Mouse (Mus musculus): ENCODE results near the gene Dscaml1.

Dscaml1 gene

DNA sequence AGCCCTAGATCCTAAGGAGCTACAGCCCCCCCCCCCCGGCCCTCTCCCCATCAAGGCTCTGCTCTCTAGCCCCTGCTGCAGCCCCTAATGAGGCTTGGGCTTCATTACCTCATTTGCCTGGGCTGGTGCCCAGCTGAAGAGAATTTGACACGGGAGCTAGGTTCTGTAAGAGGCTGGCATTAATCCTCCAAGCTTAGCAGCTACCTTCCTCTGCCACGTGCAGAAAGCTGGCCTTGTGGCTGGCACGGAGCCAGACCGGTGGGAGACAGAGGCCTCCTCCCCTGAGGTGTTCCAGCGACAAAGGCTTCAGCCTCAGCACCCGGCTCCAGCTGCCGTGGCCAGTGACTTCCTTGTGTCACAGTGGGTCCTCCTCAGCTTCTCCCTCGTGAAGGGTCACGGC, 206.1 kb downstream of the Dscaml1 start:
- CTCF ChIA-PET = no interaction called here

GRCm38 (mm10) chr9:45633036-45633435, 206.6 kb downstream of the Dscaml1 start:
- CTCF ChIA-PET = no interaction called here

DNA sequence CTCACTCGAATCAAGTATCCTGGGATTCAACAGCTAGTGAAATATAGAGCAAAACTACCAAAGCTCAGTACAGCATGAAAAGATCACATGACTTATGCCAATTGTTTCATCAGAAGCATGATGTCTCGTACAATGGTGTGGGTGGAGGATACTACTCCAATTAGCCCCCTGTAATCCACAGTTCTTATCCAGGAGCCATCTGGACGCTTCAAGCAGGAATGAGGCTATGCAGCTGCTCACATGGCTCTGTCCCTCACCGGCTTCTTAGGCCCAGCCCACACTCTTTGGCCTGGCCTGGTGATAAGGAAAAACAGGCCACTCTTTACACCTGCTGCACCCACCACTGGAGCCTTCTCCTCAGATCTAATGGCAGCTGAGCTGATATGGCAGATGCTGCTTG, 208.6 kb downstream of the Dscaml1 start:
- CTCF ChIA-PET = no interaction called here

DNA sequence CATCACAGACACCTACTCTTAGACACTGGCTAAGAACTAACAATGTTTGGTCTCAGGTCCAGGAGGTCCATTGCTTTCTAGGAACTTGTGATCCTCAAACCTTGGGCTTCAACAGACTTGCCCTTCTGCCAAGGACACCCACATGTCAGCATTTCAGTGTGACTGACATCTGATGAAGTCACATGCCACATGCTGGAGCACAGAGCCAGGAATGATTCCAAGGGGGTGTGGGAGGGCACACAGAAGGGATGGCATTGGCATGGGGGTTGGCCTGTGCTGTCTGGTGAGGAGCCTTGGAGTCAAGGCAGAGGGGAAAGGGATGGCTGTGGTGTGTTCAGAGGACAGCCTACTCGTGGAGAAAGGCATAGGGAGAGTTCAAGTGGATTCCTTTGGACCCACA, 210.9 kb downstream of the Dscaml1 start:
- CTCF ChIA-PET = no interaction called here

DNA sequence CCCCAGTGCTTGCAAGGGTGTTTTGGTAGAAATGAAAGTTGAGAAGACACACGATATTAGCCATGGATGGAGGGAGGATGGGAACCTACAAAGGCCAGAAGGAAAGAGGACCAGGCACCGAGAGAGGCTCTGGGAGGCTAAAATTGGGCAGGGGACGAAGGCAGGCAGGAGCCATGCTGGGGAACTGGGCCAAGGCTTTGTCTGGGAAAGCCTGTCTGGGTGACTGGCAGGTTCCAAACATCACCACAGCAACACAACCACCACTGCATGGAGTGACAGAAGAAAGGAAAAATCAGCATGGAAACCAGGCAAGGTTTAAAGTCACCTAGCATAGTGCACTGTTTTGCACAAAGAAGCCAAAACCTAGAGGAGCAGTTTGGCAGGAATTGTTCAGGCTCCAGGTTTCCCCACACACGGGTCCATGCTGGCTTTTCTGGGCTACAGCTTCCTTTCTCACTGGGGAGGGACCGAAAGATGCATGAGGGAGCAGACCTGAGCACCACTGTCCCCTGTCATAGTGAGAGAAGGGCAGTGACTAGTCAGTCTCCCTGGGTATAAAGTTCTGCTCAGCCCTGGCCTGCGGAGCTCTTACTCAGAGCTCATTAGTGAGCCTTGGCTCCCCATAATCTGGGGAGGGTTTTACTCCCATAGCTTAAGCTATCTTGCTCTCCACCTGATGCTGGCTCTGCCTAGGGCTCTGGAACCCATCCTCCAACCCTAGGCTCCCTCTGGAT, 211.9 kb downstream of the Dscaml1 start:
- CTCF ChIA-PET = no interaction called here

GRCm38 (mm10) chr9:45644833-45645388, 218.5 kb downstream of the Dscaml1 start:
- CTCF ChIA-PET = no interaction called here

GRCm38 (mm10) chr9:45645526-45645925, 219.1 kb downstream of the Dscaml1 start:
- CTCF ChIA-PET = no interaction called here

DNA sequence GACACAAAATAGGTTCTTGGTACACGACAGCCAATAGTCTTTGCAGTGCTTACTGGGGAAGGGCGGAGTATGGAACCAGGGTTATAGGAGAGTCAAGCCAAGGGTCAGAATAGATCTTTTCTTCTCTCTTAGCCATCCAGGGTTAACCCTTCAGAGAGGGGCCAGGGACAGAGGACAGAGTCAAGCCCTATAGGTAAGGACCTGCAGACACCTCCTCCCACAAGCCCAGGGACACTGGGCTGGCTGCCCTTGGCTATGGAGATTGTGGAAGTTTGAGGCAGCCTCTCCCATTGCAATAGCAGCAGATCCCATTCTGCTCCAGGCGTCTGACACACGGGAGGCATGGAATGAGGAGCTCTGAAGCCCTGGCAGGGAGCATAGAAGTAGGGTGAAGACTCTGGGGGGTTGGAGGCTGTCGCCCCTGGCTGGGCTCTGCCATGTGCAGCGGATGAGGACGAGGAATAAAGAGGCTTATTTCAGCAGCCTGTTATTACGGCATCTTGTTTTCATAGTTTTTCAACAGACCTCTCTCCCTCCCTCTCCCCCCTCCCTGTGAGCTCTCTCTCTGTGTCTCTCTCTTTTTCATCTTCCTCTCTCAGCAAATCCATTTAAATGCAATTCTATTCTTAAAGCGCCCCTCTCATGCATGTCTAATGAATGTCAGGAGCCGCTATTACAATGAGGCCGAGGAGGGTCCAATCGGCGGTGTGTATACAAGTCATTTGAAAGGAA, 224.8 kb downstream of the Dscaml1 start:
- CTCF ChIA-PET = interaction anchor here (0.5 kb wide), 1 partner anchor 1604 kb away, joined by 3 read pairs; no protein-coding TSS in a partner anchor

DNA sequence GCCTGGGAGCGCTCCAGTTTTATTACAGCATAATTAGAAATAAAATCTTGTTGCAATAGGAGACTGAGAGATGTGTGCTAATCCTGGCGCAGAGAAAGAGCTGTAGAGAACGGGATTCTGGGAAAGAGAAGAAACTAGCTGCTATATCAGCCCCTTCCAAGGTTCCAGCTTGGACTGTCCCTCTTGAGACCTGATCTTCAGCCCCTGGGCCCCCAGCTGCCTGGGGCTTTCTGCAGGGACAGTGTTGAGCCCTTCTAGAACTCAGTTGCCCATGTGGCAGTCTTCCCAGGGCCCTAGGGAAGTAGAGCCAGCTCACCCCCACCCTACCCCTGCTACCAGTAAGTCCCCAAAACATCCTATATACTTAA, 225.4 kb downstream of the Dscaml1 start:
- CTCF ChIA-PET = interaction anchor here (0.5 kb wide), 1 partner anchor 1604 kb away, joined by 3 read pairs; no protein-coding TSS in a partner anchor

DNA sequence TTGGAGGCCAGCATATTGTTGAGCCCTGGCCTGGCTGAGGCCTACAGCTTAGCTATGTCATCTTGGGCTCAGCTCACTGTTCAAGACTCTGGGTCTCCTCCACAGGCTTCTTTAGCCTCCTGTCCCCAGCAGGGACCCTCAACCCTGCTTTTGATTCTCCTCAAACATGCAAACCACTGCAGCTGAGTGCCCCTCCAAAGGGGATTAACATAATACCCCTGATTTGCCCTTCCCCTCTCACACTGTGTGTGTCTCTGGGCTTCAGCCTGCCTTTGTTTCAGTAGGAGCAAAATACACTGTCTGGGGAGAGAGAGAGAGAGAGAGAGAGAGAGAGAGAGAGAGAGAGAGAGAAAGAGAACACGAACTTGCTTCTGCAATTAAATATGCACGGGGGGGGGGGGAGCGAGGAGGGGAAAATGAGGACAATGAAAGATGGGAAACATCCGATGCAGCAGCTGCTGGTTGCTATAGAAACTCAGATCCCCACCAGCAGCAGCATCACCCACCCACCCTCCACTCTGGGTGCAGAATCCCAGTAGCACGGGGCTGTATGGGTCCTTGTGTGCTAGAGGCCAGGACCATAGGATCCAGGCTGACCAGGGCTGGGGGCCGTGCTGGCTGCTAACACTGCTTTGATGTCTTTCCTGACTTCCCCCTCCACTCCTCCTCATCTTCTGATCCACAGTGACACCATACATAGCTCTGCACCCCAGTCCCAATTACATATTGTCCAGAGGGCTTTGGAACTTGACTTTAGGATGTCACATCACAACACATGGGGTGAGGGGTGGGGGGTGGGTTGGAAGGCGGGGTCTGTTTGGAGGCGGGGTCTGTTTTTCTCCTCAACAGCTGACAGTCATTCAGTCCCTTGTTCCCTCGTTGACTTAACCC, 231.0 kb downstream of the Dscaml1 start:
- CTCF ChIA-PET = no interaction called here

DNA sequence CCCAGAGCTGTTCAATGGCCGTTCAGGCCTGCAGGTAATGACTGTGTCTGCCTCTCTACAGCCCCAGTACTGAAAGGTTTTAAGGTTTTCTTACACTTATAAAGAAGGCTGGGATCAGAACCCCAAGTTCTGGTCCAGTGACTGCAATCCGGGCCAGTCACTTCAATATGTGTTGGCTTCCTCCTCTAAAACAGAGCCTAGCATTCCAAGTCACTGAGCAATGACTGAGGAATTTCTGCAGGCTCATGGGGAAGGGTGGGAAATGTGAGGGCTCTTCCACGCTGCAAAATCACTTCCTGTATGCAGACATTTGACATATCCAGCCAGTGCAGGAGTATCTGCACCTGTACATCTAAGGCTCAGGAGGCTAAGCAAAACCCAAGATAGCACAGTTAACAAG, 233.8 kb downstream of the Dscaml1 start:
- CTCF ChIA-PET = no interaction called here

DNA sequence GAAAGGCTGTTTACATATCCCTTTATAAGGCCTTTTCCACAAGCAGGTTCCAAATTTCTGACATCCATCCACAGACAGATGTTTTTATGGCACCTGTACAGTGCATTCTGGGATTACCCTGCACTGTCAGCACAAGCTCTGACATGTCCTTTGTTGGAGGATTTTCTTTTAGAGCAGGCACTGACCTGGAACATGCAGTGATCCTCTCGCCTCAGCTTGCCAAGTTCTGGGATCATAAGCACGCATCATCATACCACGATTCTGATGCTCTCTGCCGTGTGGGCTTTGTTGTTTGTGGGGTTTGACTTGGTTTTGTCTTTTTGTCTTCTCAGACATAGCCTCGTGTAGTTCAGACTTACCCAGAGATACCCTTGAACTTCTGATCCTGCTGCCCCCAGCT, 236.0 kb downstream of the Dscaml1 start:
- CTCF ChIA-PET = no interaction called here

DNA sequence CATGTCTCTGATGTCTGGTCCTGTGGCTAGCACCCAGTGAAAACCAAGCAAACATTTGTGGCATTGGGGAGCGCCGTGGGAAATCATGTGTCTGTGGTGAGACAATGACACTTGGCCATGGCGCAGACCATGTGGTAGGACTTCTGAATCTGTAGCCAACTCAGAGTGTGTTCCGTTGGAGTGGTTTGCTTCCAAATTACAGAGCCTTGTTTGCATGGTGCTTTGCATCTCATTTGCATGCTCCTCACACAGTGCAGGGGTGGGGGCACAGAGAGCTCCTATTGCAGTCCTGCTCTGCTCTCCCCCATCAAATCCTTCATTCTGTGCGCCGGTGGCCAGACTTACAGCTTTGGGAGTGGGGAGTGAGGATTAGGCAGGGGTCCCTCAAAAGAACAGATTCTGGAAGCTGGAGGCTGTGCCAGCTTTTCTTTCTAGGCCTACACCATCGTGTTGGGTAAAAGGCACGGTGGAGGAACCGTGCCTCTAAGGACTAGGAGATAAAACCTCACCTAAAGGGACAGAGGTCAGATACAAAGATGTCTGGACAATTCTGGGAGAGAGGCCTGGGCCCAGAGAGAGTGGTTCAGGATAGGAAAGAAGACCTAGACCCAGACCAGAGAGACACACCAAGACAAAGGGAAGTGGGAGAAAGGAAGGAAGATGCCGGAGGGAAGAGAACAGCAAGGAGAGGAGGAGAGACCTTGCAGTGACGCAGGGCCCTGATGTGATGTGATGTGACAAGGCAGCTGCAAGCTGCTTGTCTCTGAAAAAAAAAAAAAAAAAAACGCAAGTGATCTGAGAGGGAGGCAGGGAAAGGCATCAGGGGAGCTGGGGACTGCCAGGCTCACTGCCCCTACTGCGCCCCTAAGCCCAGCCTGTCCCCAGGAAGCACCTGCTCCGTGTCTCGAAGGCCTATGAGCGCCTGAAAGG, 237.2 kb downstream of the Dscaml1 start:
- CTCF ChIA-PET = no interaction called here

- CTCF ChIA-PET = no interaction called here
These were observed 237.9 kb downstream of the Dscaml1 start for GRCm38 (mm10) chr9:45664326-45664725.

DNA sequence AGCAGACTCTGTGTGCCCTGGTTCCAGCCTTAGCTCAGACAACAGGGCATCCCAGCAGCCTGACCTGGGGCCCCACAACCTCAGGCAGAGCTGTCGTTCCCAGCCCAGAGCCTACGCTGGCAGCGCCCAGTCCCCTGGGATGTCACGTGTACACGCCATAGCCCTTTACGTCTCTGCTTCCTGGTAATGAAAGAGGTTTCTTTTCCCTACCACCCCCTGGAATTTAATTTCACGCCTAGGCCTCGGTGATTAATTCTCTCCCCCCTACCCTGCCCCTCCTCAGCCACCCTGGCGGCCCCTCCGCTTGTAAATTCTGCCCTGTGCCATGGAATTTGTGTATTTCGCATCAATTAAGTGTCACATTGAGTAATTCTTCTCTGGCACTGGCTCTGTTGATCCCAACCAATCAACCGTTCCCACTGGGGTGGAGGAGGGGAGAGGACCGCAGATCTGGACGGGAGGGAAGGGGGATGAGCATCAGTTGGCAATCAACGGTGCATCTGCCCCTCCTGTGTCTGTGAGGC, 238.5 kb downstream of the Dscaml1 start:
- CTCF ChIA-PET = no interaction called here

DNA sequence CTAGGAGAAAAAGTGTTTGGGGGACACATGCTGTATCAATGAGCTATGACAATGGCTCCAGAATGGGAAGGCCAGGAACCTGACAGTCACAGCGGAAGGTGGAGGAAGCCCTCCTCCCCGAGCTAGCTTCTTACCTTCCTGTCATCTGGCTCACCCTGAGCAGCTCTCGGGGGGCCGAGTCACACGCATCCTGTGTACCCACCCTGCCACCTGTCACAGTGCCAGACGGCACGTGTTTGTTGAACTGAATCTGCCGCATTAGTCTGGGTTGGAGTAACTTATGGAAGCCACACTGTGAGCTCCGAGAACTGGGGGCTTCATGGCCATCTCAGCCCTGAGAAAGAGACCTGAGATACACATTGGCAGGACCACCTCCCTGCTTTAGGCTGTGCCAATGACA, 249.5 kb downstream of the Dscaml1 start:
- CTCF ChIA-PET = no interaction called here

GRCm38 (mm10) chr9:45676578-45676977, 250.2 kb downstream of the Dscaml1 start:
- CTCF ChIA-PET = no interaction called here

GRCm38 (mm10) chr9:45677236-45677781, 250.9 kb downstream of the Dscaml1 start:
- CTCF ChIA-PET = no interaction called here

DNA sequence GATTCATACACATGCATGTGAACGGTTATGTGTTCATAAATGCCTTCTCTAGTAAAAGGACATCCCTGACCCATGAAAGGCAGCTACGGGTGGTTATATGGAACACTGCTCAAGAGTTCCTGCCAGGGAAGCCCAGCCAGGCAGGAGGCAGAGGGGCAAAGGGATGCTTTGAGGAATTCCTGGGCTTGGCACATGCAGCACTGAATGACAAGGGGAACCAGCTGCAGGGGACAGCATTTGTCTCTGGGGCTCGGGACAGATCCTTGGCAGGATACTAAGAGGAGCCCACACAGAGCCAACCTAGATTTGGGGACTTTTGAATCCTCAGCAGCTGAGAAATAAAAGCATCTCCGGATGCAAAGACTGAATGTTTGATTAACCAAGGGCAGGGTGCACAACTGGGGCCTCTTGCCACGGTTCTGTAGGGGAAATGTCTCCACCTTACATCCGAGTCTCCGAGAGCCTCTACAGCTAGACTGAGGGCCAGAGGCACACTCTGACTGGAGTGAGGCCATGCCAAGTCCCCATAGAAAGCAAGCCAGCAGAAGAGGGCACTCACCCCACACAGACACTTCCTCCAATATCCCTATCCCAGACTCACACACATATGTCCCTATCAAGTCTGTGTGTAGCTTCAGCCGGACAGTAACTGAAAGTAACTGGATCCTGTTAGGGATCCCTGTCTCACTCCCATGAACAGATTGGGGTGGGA, 251.7 kb downstream of the Dscaml1 start:
- CTCF ChIA-PET = no interaction called here

GRCm38 (mm10) chr9:45678664-45679026, 252.2 kb downstream of the Dscaml1 start:
- CTCF ChIA-PET = no interaction called here
